Mouse (Mus musculus) thymus, adult 2 months (tissue): ENCODE results near the gene Aftph.

Experiments used
- CTCF ChIP-seq: fragments of 200-500 bp; IDR thresholded peaks from 2 replicates; pipeline ENCODE4 v1.5.1; 2012; ENCODE audit warnings: mild to moderate bottlenecking, control low read depth, low read length, moderate library complexity, borderline replicate concordance; ENCODE audit not compliant: control insufficient read depth, poor library complexity, insufficient read depth; ENCODE audit errors: extremely low read depth
- POLR2A ChIP-seq: fragments of 200-500 bp; IDR thresholded peaks from 2 replicates; pipeline ENCODE4 v1.6.1; 2012; ENCODE audit warnings: mild to moderate bottlenecking, low read length, control low read depth, moderate library complexity; ENCODE audit not compliant: control insufficient read depth, poor library complexity, insufficient read depth; ENCODE audit errors: extremely low read depth

DNA sequence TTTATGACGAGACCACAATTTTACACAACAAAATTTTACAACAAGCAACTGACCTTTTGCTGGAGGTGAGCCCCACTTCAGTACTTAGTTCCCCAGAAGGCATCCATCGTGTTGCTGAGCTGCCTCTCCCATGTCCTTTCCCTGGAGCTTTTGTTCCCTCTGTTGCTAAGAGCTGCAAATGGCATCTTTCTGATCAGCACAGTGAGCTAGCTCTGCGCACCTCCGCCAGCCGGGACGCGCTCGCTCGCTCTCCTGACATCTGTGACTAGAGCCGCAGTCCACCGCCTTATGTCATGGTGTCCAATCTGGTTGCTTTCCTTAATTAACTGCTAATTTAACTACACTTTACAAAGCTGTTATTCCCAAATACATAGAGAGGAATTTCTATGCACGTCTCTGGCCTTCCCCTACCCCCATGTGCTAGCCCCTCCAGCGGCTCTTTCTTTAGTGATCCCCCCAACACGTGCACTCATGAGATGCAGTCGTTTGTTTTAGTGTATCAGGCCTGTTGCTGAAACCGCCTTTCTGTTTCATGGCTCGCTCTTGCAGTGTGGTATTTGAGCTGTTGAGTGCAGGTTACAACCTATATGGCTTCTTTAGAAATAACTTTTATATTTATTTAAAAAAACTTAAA lies 91.3 kb downstream of the Aftph start:
- TF ChIP-seq CTCF (no peak), POLR2A (no peak)
